Mouse (Mus musculus) megakaryocyte, embryonic 14.5 days (primary cell): ENCODE results near the gene Rad51b. TPM values are rescaled to one million over a fixed set of nuclear protein-coding genes. Genes with fewer than 3 reads are reported as not detected.
A peak's percentile ranks its signal among the peaks of the same experiment; 100 is the strongest.

ENCODE experiments used
- H3K27me3 ChIP-seq: replicated peaks from 2 replicates; pipeline ENCODE3; 2012; ENCODE audit warnings: inconsistent platforms
- H3K36me3 ChIP-seq: replicated peaks from 2 replicates; pipeline ENCODE3; 2012; ENCODE audit warnings: low read length, inconsistent platforms, mixed read lengths
- H3K4me1 ChIP-seq: 2 replicates; pipeline ENCODE4 v1.6.1; 2012; ENCODE audit warnings: inconsistent platforms
- H3K4me3 ChIP-seq: replicated peaks from 2 replicates; pipeline ENCODE3; 2012; ENCODE audit warnings: moderate library complexity, mild to moderate bottlenecking, inconsistent platforms
- H3K9me3 ChIP-seq: 2 replicates; pipeline ENCODE4 v1.6.1; 2012; ENCODE audit warnings: inconsistent platforms
- FLI1 ChIP-seq: IDR thresholded peaks from 2 replicates; pipeline ENCODE4 v1.6.1; 2012; ENCODE audit warnings: low read length, inconsistent platforms, mixed read lengths
- GATA1 ChIP-seq: IDR thresholded peaks from 3 replicates; pipeline ENCODE4 v1.6.1; 2012; ENCODE audit warnings: mixed read lengths, low read length, inconsistent platforms, borderline replicate concordance
- polyA plus RNA-seq: library from polyadenylated mRNA; stranded (reverse); fragments of >175 nt; gene quantifications from 2 replicates; pipeline ENCODE4 v1.2.3, GENCODE M21; 2012; ENCODE audit warnings: low replicate concordance; ENCODE audit not compliant: insufficient read depth

Gene Rad51b
- polyA plus RNA-seq, 1 experiment: 0.30 TPM

DNA sequence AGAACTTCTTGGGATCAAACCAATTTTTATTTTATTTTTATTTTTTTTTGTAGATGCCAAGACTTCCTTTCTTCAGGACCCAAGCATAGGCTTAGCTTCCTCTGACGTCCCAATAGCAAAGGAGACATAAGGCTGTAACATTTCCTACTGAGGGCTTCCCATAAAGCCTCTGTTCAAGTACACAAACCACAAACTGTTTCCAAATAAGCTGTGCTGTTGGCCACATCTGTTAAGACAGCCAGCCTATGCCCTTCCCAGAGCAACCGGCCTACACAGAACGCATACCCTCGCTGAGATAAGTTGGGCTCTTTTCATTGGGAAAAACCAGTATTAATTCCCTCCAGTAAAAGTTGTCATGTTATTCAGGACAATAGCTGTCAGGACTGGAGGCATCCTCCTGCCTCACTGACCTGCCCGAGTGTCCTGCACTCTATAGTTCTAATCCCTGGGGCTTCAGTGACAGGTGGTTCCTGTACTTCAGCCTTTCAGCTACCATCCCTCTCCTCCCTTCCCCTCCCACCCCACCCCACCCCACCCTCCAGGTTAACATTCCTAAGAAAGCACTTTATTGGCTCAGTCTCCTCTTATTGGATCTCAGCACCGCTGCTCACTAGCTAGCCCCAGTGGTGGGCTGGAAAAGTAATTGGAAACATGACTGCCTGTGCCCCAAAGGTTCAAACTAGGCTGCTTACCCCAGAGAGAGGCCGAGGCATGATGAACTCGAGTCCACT, 523.3 kb downstream of the Rad51b start:
- Histone ChIP-seq H3K27me3 (peaks cover 10% of the 10 kb centered on the region), H3K4me3 (no peak overlapping the region), H3K36me3 (no peaks in the 10 kb centered on the region), H3K4me1 (peaks cover 4% of the 10 kb centered on the region; the same call in 1 of the 2 replicates), H3K9me3 (peaks cover 2% of the 10 kb centered on the region)
- TF ChIP-seq FLI1 (no peak), GATA1 (no peak)

GRCm38 (mm10) chr12:79821901-79822300, 524.8 kb downstream of the Rad51b start:
- Histone ChIP-seq H3K27me3 (peaks cover 10% of the 10 kb centered on the region), H3K4me1 (peaks cover 5% of the 10 kb centered on the region; the same call in 1 of the 2 replicates), H3K9me3 (no peaks in the 10 kb centered on the region), H3K4me3 (no peak overlapping the region), H3K36me3 (no peaks in the 10 kb centered on the region)
- no peak for TF ChIP-seq FLI1
- TF ChIP-seq GATA1: no peak

GRCm38 (mm10) chr12:79822401-79822800, 525.3 kb downstream of the Rad51b start:
- Histone ChIP-seq H3K36me3 (no peaks in the 10 kb centered on the region), H3K4me3 (no peak overlapping the region), H3K27me3 (peaks cover 10% of the 10 kb centered on the region), H3K4me1 (peaks cover 10% of the 10 kb centered on the region), H3K9me3 (no peaks in the 10 kb centered on the region)
- TF ChIP-seq GATA1 (no peak), FLI1 (no peak)

GRCm38 (mm10) chr12:79825922-79826321, 528.8 kb downstream of the Rad51b start:
- Histone ChIP-seq H3K4me3 (no peak overlapping the region), H3K36me3 (no peaks in the 10 kb centered on the region), H3K27me3 (no peaks in the 10 kb centered on the region), H3K9me3 (no peaks in the 10 kb centered on the region), H3K4me1 (peaks cover 38% of the 10 kb centered on the region)
- TF ChIP-seq GATA1: no peak

DNA sequence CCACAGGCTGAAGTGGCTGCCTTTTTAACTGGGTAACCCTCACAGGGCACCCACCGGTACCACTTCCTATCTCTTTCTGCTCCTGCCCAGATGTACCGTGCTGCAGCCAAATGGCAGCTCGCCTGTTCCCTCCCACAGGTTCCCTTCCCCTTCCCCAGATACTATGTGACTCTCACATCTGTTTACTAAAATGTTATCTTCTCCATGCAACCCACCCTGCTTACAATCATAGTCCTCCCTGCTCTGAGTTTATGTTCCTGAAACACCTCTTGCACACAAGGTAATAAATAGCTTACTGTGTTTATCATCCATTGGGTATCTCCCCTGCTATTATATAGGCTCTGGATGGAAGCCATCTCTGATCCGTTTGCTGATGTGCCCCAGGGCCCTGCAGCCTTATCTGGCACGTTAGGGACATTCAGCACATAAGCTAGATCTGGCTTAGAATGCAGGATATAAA, 530.2 kb downstream of the Rad51b start:
- Histone ChIP-seq H3K9me3 (no peaks in the 10 kb centered on the region), H3K36me3 (no peaks in the 10 kb centered on the region), H3K4me3 (no peak overlapping the region), H3K27me3 (no peaks in the 10 kb centered on the region), H3K4me1 (peaks cover 39% of the 10 kb centered on the region)
- TF ChIP-seq FLI1 (no peak), GATA1 (no peak)

GRCm38 (mm10) chr12:79827735-79828134, 530.7 kb downstream of the Rad51b start:
- Histone ChIP-seq H3K27me3 (no peaks in the 10 kb centered on the region), H3K4me1 (peaks cover 43% of the 10 kb centered on the region), H3K4me3 (no peak overlapping the region), H3K9me3 (no peaks in the 10 kb centered on the region), H3K36me3 (no peaks in the 10 kb centered on the region)
- TF ChIP-seq GATA1 (no peak), FLI1 (no peak)

GRCm38 (mm10) chr12:79830686-79831085, 533.6 kb downstream of the Rad51b start:
- H3K4me1 ChIP-seq: peaks cover 58% of the 10 kb centered on the region
- H3K9me3 ChIP-seq: no peaks in the 10 kb centered on the region
- TF ChIP-seq GATA1: no peak
- no peak for TF ChIP-seq FLI1
- H3K36me3 ChIP-seq: no peaks in the 10 kb centered on the region
- H3K4me3 ChIP-seq: no peak overlapping the region
- H3K27me3 ChIP-seq: no peaks in the 10 kb centered on the region

- H3K4me3 ChIP-seq: no peak overlapping the region
- peaks cover 58% of the 10 kb centered on the region for H3K4me1 ChIP-seq
- no peaks in the 10 kb centered on the region for H3K9me3 ChIP-seq
- TF ChIP-seq GATA1 (no peak), FLI1 (no peak)
- no peaks in the 10 kb centered on the region for H3K27me3 ChIP-seq
- no peaks in the 10 kb centered on the region for H3K36me3 ChIP-seq
These were observed 535.5 kb downstream of the Rad51b start for GRCm38 (mm10) chr12:79832611-79833010.

GRCm38 (mm10) chr12:79835521-79835920, 538.4 kb downstream of the Rad51b start:
- no peaks in the 10 kb centered on the region for H3K36me3 ChIP-seq
- H3K4me3 ChIP-seq: no peak overlapping the region
- H3K9me3 ChIP-seq: no peaks in the 10 kb centered on the region
- TF ChIP-seq FLI1 (no peak), GATA1 (no peak)
- H3K4me1 ChIP-seq: peaks cover 61% of the 10 kb centered on the region
- no peaks in the 10 kb centered on the region for H3K27me3 ChIP-seq

DNA sequence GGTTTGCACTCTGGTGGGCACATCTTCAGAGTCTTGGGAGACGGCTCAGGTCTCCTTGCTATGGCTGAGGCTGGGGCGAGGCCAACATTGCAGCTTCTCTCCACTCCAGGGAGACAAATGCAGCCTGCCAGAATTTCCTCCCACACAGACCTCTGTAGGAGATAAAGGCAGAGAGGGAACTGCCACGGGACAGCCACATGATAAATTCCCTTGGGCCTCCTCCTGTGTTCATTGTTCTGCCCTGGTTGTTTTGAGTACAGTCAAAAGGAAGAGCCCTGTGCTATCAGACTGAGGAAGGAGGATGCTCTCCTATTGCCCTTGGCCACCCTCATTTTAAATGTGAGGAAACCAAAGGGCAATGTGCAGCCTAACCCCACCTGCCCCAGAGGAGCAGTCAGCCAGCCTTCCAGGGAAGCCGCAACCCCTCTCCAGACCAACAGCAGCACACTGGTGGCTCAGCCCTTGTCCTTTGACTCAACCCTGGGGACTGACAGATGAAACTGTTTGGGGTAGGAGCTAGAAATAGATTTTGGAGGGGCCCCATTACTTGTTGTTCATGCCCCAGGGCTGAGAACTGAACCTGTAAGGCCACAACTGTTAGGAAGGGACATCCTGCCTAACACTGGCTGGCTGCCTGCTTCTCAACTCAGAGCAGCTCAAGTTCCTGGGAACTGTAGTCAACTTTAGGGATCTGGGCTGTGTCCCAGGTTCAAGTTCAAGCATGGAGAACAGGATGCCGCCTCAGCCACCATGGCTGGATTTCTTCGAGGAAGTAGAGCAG, 541.3 kb downstream of the Rad51b start:
- Histone ChIP-seq H3K4me1 (peaks cover 77% of the 10 kb centered on the region), H3K9me3 (no peaks in the 10 kb centered on the region), H3K36me3 (no peaks in the 10 kb centered on the region), H3K4me3 (peak overlapping the region; percentile 43), H3K27me3 (no peaks in the 10 kb centered on the region)
- TF ChIP-seq GATA1 (no peak), FLI1 (no peak)
